22 mouse cellular contexts compared by ENCODE assay signal in the genomic region with DNA sequence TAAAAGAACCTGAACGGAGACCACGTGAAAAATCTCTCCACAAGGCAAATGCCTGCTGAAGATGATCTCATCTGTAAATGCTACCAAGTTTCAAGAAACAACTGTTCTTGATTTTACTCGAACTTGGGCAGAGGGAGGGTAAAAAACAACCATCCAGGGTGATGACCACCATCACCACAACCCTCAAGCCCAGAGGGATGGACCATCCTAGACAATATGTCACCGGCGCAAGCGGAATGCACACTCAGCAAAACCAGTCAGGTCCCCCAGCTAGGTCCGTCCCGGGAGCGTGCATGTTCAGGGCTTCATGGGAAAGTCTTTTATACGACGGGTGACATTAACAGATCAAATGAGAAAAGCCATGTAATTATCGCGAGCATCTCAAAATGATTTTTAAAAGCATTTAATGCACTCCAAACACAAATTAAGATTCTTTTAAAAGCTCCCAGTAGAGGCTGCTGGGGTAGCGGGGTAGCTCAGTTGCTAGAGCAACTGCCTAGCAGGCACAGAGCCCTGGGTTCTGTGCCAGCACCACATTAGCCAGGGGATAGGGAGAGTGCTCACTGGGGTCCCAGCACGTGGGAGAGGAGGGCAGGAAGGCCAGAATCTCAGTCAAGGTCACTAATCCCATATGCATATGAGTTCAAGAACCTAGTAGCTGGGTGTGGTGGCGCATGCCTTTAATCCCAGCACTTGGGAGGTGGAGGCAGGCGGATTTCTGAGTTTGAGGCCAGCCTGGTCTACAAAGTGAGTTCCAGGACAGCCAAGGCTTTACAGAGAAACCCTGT.
"Had no signal": no experiment of that assay in that cellular context is flagged by ENCODE, and none has a peak within 500 bp of the region (broad histone marks: within the 10 kb centered on the region; RNA-seq: fewer than 3 reads in every experiment).

No protein-coding gene starts in this region.

- DNase-seq: kidney, adult 8-10 months; kidney, postnatal 10 days; kidney, postnatal 36 days; liver; lung, adult 18-20 months; lung, postnatal 10 days; lung, postnatal 36 days; right cerebral cortex, postnatal 14 days; right cerebral cortex, postnatal 4 days; thymus, adult 2 months; thymus, postnatal 14 days had no signal

- ATAC-seq: liver, embryonic 12.5 days; midbrain, embryonic 13.5 days; midbrain, embryonic 16.5 days had no signal

- H3K9ac ChIP-seq: kidney, embryonic 15.5 days; limb, embryonic 13.5 days; liver, embryonic 12.5 days; liver, embryonic 15.5 days; lung, embryonic 15.5 days; midbrain, embryonic 13.5 days had no signal

- H3K4me1 ChIP-seq: liver, embryonic 12.5 days; megakaryocyte, embryonic 14.5 days had no signal

- H3K4me3 ChIP-seq: kidney, embryonic 15.5 days; limb, embryonic 10.5 days; limb, embryonic 13.5 days; liver, embryonic 12.5 days; liver, embryonic 15.5 days; lung, embryonic 15.5 days; megakaryocyte, embryonic 14.5 days; midbrain, embryonic 10.5 days; midbrain, embryonic 13.5 days had no signal

- H3K36me3 ChIP-seq: kidney, embryonic 15.5 days; limb, embryonic 10.5 days; limb, embryonic 13.5 days; liver, embryonic 12.5 days; liver, embryonic 15.5 days; lung, embryonic 15.5 days; midbrain, embryonic 10.5 days; midbrain, embryonic 13.5 days had no signal

- H3K4me2 ChIP-seq: kidney, embryonic 15.5 days; limb, embryonic 13.5 days; liver, embryonic 12.5 days; liver, embryonic 15.5 days; lung, embryonic 15.5 days; midbrain, embryonic 13.5 days had no signal

- H3K27me3 ChIP-seq: kidney, embryonic 15.5 days; limb, embryonic 13.5 days; lung, embryonic 15.5 days; midbrain, embryonic 13.5 days had no signal

- H3K27ac ChIP-seq: kidney, embryonic 15.5 days; limb, embryonic 10.5 days; limb, embryonic 13.5 days; liver, embryonic 12.5 days; liver, embryonic 15.5 days; lung, embryonic 15.5 days; midbrain, embryonic 10.5 days; midbrain, embryonic 13.5 days; stomach, postnatal 0 days had no signal

- H3K9me3 ChIP-seq: kidney, embryonic 15.5 days; limb, embryonic 10.5 days; limb, embryonic 13.5 days; liver, embryonic 12.5 days; liver, embryonic 15.5 days; lung, embryonic 15.5 days; megakaryocyte, embryonic 14.5 days; midbrain, embryonic 10.5 days; midbrain, embryonic 13.5 days had no signal
